Mouse (Mus musculus) heart, adult 2 months (tissue): ENCODE data around the gene Pou3f3. TPM values are rescaled to one million over a fixed set of nuclear protein-coding genes. Genes with fewer than 3 reads are reported as not detected.

Experiments
- DNase-seq, 2 experiments: peaks; one replicate each; pipeline ENCODE4 v3.0.0; 2021
- H3K27ac ChIP-seq: fragments of 200-600 bp; 2 replicates; pipeline ENCODE4 v1.8.1; 2022
- H3K27me3 ChIP-seq: fragments of 200-500 bp; 2 replicates; pipeline ENCODE4 v1.6.1; 2012; ENCODE audit warnings: mild to moderate bottlenecking, low read length, inconsistent platforms, mixed read lengths; ENCODE audit not compliant: control insufficient read depth, insufficient read depth
- H3K36me3 ChIP-seq: fragments of 200-500 bp; 2 replicates; pipeline ENCODE4 v1.6.1; 2012; ENCODE audit warnings: low read length, inconsistent platforms; ENCODE audit not compliant: control insufficient read depth, insufficient read depth
- H3K4me1 ChIP-seq: fragments of 200-500 bp; 2 replicates; pipeline ENCODE4 v1.6.1; 2011; ENCODE audit warnings: low read length; ENCODE audit not compliant: control insufficient read depth, insufficient read depth
- H3K4me3 ChIP-seq: fragments of 200-600 bp; 2 replicates; pipeline ENCODE4 v1.8.1; 2022
- H3K79me2 ChIP-seq: fragments of 200-500 bp; replicated peaks from 2 replicates; pipeline ENCODE4 v1.6.1; 2012; ENCODE audit warnings: mild to moderate bottlenecking, inconsistent platforms, low read length, moderate library complexity, mixed read lengths; ENCODE audit not compliant: control insufficient read depth, insufficient read depth
- H3K9ac ChIP-seq: fragments of 200-500 bp; 2 replicates; pipeline ENCODE4 v1.6.1; 2012; ENCODE audit warnings: low read depth, mild to moderate bottlenecking, control low read depth, inconsistent platforms, low read length, mixed read lengths
- CTCF ChIP-seq: fragments of 200-600 bp; IDR thresholded peaks from 2 replicates; pipeline ENCODE4 v1.8.1; 2022; ENCODE audit warnings: antibody characterized with exemption, mild to moderate bottlenecking, moderate library complexity
- EP300 ChIP-seq: fragments of 200-500 bp; IDR thresholded peaks from 2 replicates; pipeline ENCODE4 v1.6.1; 2011; ENCODE audit warnings: low read depth, low read length, control low read depth; ENCODE audit not compliant: insufficient read depth
- POLR2A ChIP-seq: fragments of 200-500 bp; IDR thresholded peaks from 2 replicates; pipeline ENCODE4 v1.6.1; 2011; ENCODE audit warnings: mild to moderate bottlenecking, low read depth, low read length, control low read depth; ENCODE audit not compliant: insufficient read depth
- WGBS: fragments of 180-500 bp; shearing (Covaris S2); methylation state at CpG from one replicate; pipeline ENCODE4 v1.1.7; 2018; 5-methylcytosine and 5-hydroxymethylcytosine counted together
- intact Hi-C: fragments of 180-260 bp; cut with DNase I; formaldehyde crosslinking; loops from one replicate; pipeline ENCODE4 v1.15.1; 2025
- polyA plus RNA-seq: library from polyadenylated mRNA; depleted of rRNA; stranded (reverse); fragments of >200 nt; gene quantifications from 2 replicates; pipeline ENCODE4 v1.2.3, GENCODE M21; 2012
- total RNA-seq, 2 experiments: library from RNA; stranded (reverse); gene quantifications; 2 replicates each; pipeline ENCODE4 v1.2.3; 2021

The Pou3f3 gene
- total and polyA plus RNA-seq, 3 experiments: not detected

- Histone ChIP-seq H3K27me3 (peaks cover 22% of the 10 kb centered on the region), H3K27ac (no peak overlapping the region), H3K4me1 (no peaks in the 10 kb centered on the region), H3K9ac (no peak overlapping the region), H3K36me3 (no peaks in the 10 kb centered on the region), H3K4me3 (no peak overlapping the region), H3K79me2 (no peaks in the 10 kb centered on the region)
- WGBS: 7% methylated on average over 6 of the region's 6 CpGs
- intact Hi-C loops: no loop called here
- TF ChIP-seq CTCF (no peak), EP300 (no peak), POLR2A (no peak)
- no peak for DNase-seq
Measured at GRCm38 (mm10) chr1:42683861-42684260, 11.7 kb upstream of the Pou3f3 start.

- Histone ChIP-seq H3K79me2 (no peaks in the 10 kb centered on the region), H3K4me1 (no peaks in the 10 kb centered on the region), H3K4me3 (no peak overlapping the region), H3K27ac (no peak overlapping the region), H3K9ac (no peak overlapping the region), H3K27me3 (peaks cover 22% of the 10 kb centered on the region), H3K36me3 (no peaks in the 10 kb centered on the region)
- intact Hi-C loops: no loop called here
- TF ChIP-seq CTCF: no peak
- no peak for TF ChIP-seq POLR2A
- no peak for TF ChIP-seq EP300
- 5% methylated on average over 27 of the region's 27 CpGs for WGBS
- no peak for DNase-seq
Measured at GRCm38 (mm10) chr1:42684345-42684744, 11.2 kb upstream of the Pou3f3 start.

DNA sequence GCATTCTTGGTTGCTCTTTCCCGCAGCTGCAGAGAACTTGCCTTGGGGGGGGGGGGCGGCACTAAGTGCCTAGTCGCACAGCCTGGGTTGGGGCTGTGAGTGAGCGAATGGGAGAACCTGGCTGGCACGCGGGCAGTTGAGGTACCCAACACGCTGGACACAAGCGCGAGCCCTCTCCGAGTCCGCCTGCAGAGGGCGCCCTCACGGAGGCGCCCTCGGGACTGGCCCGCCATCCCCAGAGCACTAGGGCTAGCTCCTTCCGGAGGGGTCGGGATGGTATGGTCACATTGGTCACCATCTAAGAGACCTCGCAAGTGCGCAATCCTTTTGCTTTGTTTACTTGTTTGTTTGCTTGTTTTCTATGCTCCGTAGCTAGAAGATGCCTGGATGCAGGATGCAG lies 10.8 kb upstream of the Pou3f3 start:
- no peak overlapping the region for H3K27ac ChIP-seq
- no peak overlapping the region for H3K9ac ChIP-seq
- WGBS: 2% methylated on average over 20 of the region's 21 CpGs
- H3K4me1 ChIP-seq: no peaks in the 10 kb centered on the region
- peaks cover 22% of the 10 kb centered on the region for H3K27me3 ChIP-seq
- H3K79me2 ChIP-seq: no peaks in the 10 kb centered on the region
- H3K36me3 ChIP-seq: no peaks in the 10 kb centered on the region
- intact Hi-C loops: no loop called here
- TF ChIP-seq CTCF: peak; percentile 18; the same call in 1 of the 2 replicates
- TF ChIP-seq POLR2A: no peak
- TF ChIP-seq EP300: no peak
- H3K4me3 ChIP-seq: no peak overlapping the region
- no peak for DNase-seq

DNA sequence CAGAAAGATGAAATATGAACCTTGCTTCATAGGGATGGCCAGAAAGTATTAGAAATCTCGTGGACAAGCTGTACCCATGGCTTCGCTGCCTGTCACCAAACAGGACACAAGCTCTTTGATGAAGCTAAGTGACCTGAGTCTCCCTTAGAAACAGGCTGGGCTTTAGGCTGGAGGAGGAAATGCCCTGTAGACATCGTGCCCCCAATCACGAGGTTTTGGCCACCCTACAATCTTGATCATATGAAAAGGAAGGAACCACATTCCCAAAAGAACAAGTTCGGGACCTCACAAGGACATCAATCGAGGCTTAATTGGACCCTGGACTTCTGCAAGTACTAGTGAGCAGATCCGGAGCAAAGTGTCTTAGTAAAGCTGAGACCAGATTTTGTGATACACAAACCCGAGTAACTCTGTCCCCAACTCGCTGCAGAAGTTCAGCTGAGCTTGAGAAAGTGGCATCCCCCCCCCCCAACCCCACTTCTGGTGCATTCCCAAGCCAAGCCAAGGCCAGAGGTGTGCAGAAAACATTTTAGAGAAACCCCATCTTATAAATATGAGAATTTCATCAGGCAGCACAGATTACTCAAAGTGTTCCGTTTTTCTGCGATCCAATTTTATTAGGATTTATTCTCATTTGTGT lies 10.1 kb upstream of the Pou3f3 start:
- TF ChIP-seq EP300 (no peak), CTCF (no peak), POLR2A (no peak)
- Histone ChIP-seq H3K4me1 (no peaks in the 10 kb centered on the region), H3K79me2 (no peaks in the 10 kb centered on the region), H3K27ac (no peak overlapping the region), H3K36me3 (no peaks in the 10 kb centered on the region), H3K4me3 (no peak overlapping the region), H3K27me3 (peaks cover 24% of the 10 kb centered on the region), H3K9ac (no peak overlapping the region)
- intact Hi-C loops: no loop called here
- no peak for DNase-seq
- 4% methylated on average over 11 of the region's 11 CpGs for WGBS

DNA sequence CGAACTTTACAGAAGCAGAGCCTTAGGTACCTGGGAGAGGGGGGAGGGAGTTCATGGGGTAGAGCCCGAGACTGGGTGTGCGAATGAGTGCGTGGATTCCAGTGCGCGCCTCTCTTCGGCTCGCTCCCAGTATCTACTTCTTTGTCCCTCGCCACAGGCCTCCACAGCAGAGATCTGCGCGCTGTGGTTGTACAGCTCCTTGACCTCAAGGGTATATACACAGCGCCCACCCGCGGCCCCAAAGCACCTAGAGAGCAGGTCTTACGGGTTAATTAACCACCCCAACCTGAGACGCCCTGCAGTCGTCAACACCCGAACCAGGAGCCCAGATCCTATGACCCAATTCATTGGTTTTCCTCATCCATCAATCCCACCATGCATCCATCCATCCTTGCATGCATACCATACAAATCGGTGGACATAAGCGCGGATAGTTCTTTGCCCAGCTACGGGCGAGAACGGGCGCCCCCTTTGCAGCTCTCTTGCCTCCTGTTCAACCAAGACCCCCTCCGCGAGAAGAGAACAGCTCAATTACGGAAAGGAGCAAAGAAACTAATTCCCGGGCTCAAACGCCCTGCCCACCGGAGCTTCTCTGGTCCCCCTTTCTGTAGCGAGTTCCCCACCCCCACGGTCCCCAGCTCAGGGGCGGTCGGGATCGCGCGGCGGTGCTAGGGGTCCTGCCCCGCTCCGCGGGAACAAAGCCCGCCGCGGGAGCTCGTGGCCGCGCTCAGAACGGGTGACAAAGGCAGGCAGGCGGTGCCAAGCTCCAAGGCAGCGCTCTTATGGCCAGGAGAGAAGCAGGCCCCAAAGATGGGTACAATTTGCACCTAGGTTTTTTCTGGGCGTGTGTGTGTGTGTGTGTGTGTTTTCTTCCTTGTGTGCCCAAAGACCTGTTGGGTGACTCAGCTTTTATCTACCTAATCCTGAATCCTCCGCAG lies 9.1 kb upstream of the Pou3f3 start:
- Histone ChIP-seq H3K4me3 (no peak overlapping the region), H3K4me1 (no peaks in the 10 kb centered on the region), H3K27me3 (peaks cover 24% of the 10 kb centered on the region), H3K79me2 (no peaks in the 10 kb centered on the region), H3K27ac (no peak overlapping the region), H3K9ac (no peak overlapping the region), H3K36me3 (no peaks in the 10 kb centered on the region)
- intact Hi-C loops: no loop called here
- 2% methylated on average over 53 of the region's 53 CpGs for WGBS
- no peak for DNase-seq
- TF ChIP-seq POLR2A: no peak
- TF ChIP-seq CTCF: no peak
- no peak for TF ChIP-seq EP300

GRCm38 (mm10) chr1:42687271-42687670 lies 8.3 kb upstream of the Pou3f3 start:
- Histone ChIP-seq H3K27ac (no peak overlapping the region), H3K36me3 (no peaks in the 10 kb centered on the region), H3K4me1 (no peaks in the 10 kb centered on the region), H3K4me3 (no peak overlapping the region), H3K9ac (no peak overlapping the region), H3K79me2 (no peaks in the 10 kb centered on the region), H3K27me3 (peaks cover 25% of the 10 kb centered on the region)
- DNase-seq: no peak
- TF ChIP-seq CTCF: no peak
- no peak for TF ChIP-seq POLR2A
- no peak for TF ChIP-seq EP300
- intact Hi-C loops: no loop called here
- WGBS: 8% methylated on average over 12 of the region's 12 CpGs
